Mouse (Mus musculus) midbrain, embryonic 16.5 days (tissue): ENCODE data around the gene Adgrl4. TPM values are rescaled to one million over a fixed set of nuclear protein-coding genes. Genes with fewer than 3 reads are reported as not detected.

Experiments used
- ATAC-seq: fragments of 200-750 bp; cut with Nextera tagmentation; 2 replicates; pipeline ENCODE4 v1.8.0; 2017; ENCODE audit warnings: moderate TSS enrichment
- H3K27ac ChIP-seq: fragments of 300-500 bp; sonication (generic); 2 replicates; pipeline ENCODE4 v1.5.1; 2014; ENCODE audit warnings: mild to moderate bottlenecking, low read length, mixed read lengths
- H3K27me3 ChIP-seq: fragments of 300-500 bp; sonication (generic); 2 replicates; pipeline ENCODE4 v1.6.1; 2014; ENCODE audit warnings: low read depth, low read length, mixed read lengths; ENCODE audit not compliant: control insufficient read depth, insufficient read depth
- H3K36me3 ChIP-seq: fragments of 300-500 bp; sonication (generic); 2 replicates; pipeline ENCODE4 v1.6.1; 2014; ENCODE audit warnings: mild to moderate bottlenecking, low read length, moderate library complexity, mixed read lengths; ENCODE audit not compliant: control insufficient read depth, insufficient read depth
- H3K4me1 ChIP-seq: fragments of 300-500 bp; sonication (generic); 2 replicates; pipeline ENCODE4 v1.6.1; 2014; ENCODE audit warnings: mild to moderate bottlenecking, low read length, mixed read lengths; ENCODE audit not compliant: control insufficient read depth, insufficient read depth
- H3K4me2 ChIP-seq: fragments of 300-500 bp; sonication (generic); 2 replicates; pipeline ENCODE4 v1.6.1; 2014; ENCODE audit warnings: mild to moderate bottlenecking, low read length, mixed read lengths
- H3K4me3 ChIP-seq: fragments of 300-500 bp; sonication (generic); 2 replicates; pipeline ENCODE4 v1.5.1; 2014; ENCODE audit warnings: low read depth, mild to moderate bottlenecking, low read length, moderate library complexity, mixed read lengths
- H3K9ac ChIP-seq: fragments of 300-500 bp; sonication (generic); 2 replicates; pipeline ENCODE4 v1.6.1; 2014; ENCODE audit warnings: low read depth, low read length, mixed read lengths
- H3K9me3 ChIP-seq: fragments of 300-500 bp; sonication (generic); replicated peaks from 2 replicates; pipeline ENCODE4 v1.6.1; 2014; ENCODE audit warnings: mild to moderate bottlenecking, low read length, mixed read lengths; ENCODE audit not compliant: control insufficient read depth, poor library complexity, severe bottlenecking
- polyA plus RNA-seq: library from polyadenylated mRNA; unstranded; fragments of >200 nt; fragmentation: Nextera tagmentation; extraction: Ambion mirVana; gene quantifications from 2 replicates; pipeline ENCODE4 v1.2.1, GENCODE M21; 2015

The Adgrl4 gene
- polyA plus RNA-seq, 1 experiment from 2014 or later = 15.9 TPM

- H3K9me3 ChIP-seq = no peaks in the 10 kb centered on the region
- H3K4me3 ChIP-seq = no peak overlapping the region
- no peaks in the 10 kb centered on the region for H3K27me3 ChIP-seq
- H3K27ac ChIP-seq = no peak overlapping the region
- H3K4me1 ChIP-seq = no peaks in the 10 kb centered on the region
- H3K9ac ChIP-seq = no peak overlapping the region
- no peaks in the 10 kb centered on the region for H3K36me3 ChIP-seq
- H3K4me2 ChIP-seq = no peak overlapping the region
- no peak for ATAC-seq
Measured at GRCm38 (mm10) chr3:151591904-151592303, 154.2 kb downstream of the Adgrl4 start.
